Mouse (Mus musculus) limb, embryonic 11.5 days (tissue): ENCODE measurements around the gene Etl4. TPM values are rescaled to one million over a fixed set of nuclear protein-coding genes. Genes with fewer than 3 reads are reported as not detected.

Experiments
- ATAC-seq: fragments of 200-750 bp; cut with Nextera tagmentation; 2 replicates; pipeline ENCODE4 v1.8.0; 2017; ENCODE audit warnings: low read depth; ENCODE audit not compliant: insufficient number of reproducible peaks, low FRiP score, low TSS enrichment
- DNase-seq: peaks from one replicate; pipeline ENCODE4 v3.0.0-alpha.2; 2015; ENCODE audit warnings: low spot score
- H3K27ac ChIP-seq: fragments of 300-500 bp; sonication (generic); replicated peaks from 2 replicates; pipeline ENCODE4 v1.5.1; 2014; ENCODE audit warnings: low read depth, mild to moderate bottlenecking, low read length
- H3K27me3 ChIP-seq: fragments of 300-500 bp; sonication (generic); 2 replicates; pipeline ENCODE4 v1.6.1; 2014; ENCODE audit warnings: mild to moderate bottlenecking, low read length, mixed read lengths; ENCODE audit not compliant: control insufficient read depth, insufficient read depth
- H3K36me3 ChIP-seq: fragments of 300-500 bp; sonication (generic); 2 replicates; pipeline ENCODE4 v1.6.1; 2014; ENCODE audit warnings: mild to moderate bottlenecking, low read length, moderate library complexity, mixed read lengths; ENCODE audit not compliant: control insufficient read depth, insufficient read depth
- H3K4me1 ChIP-seq: fragments of 300-500 bp; sonication (generic); 2 replicates; pipeline ENCODE4 v1.6.1; 2014; ENCODE audit warnings: low read length, mixed read lengths; ENCODE audit not compliant: control insufficient read depth, insufficient read depth
- H3K4me2 ChIP-seq: fragments of 300-500 bp; sonication (generic); 2 replicates; pipeline ENCODE4 v1.6.1; 2014; ENCODE audit warnings: low read depth, mild to moderate bottlenecking, moderate library complexity; ENCODE audit not compliant: severe bottlenecking
- H3K4me3 ChIP-seq: fragments of 300-500 bp; sonication (generic); 2 replicates; pipeline ENCODE4 v1.5.1; 2014; ENCODE audit warnings: low read depth, low read length
- H3K9ac ChIP-seq: fragments of 300-500 bp; sonication (generic); 2 replicates; pipeline ENCODE4 v1.6.1; 2014; ENCODE audit warnings: mild to moderate bottlenecking, low read length
- H3K9me3 ChIP-seq: fragments of 300-500 bp; sonication (generic); 2 replicates; pipeline ENCODE4 v1.6.1; 2016; ENCODE audit warnings: low read length; ENCODE audit not compliant: control insufficient read depth
- WGBS: fragments of 180-500 bp; shearing (Covaris S2); extraction: QIAGEN DNeasy Blood & Tissue Kit; methylation state at CpG from one replicate; pipeline ENCODE4 v1.1.7; 2014; 5-methylcytosine and 5-hydroxymethylcytosine counted together
- polyA plus RNA-seq: library from polyadenylated mRNA; unstranded; fragments of >200 nt; fragmentation: Nextera tagmentation; extraction: Ambion mirVana; gene quantifications from 2 replicates; pipeline ENCODE4 v1.2.1, GENCODE M21; 2014

The Etl4 gene
- polyA plus RNA-seq, 1 experiment from 2014 or later = 13.5 TPM

- 29% methylated on average over 4 of the region's 4 CpGs for WGBS
- no peaks in the 10 kb centered on the region for H3K9me3 ChIP-seq
These were observed 321.8 kb downstream of the Etl4 start for GRCm38 (mm10) chr2:20231371-20231770.

GRCm38 (mm10) chr2:20248043-20248664, 338.6 kb downstream of the Etl4 start:
- Histone ChIP-seq H3K4me3 (no peak overlapping the region), H3K4me1 (no peaks in the 10 kb centered on the region), H3K9me3 (no peaks in the 10 kb centered on the region), H3K9ac (no peak overlapping the region), H3K27me3 (no peaks in the 10 kb centered on the region), H3K36me3 (no peaks in the 10 kb centered on the region), H3K4me2 (no peak overlapping the region), H3K27ac (no peak overlapping the region)
- 64% methylated on average over 4 of the region's 4 CpGs for WGBS
- DNase-seq (no peak), ATAC-seq (0 out of 2 replicates have a peak, but pooled peaks have one; percentile 31)

More at GRCm38 (mm10) chr2:20231371-20231770, 321.8 kb downstream of the Etl4 start:
- Histone ChIP-seq H3K4me2 (no peak overlapping the region), H3K4me3 (no peak overlapping the region), H3K27me3 (no peaks in the 10 kb centered on the region), H3K27ac (no peak overlapping the region), H3K4me1 (no peaks in the 10 kb centered on the region), H3K36me3 (no peaks in the 10 kb centered on the region), H3K9ac (no peak overlapping the region)
- ATAC-seq = no peak
- no peak for DNase-seq

GRCm38 (mm10) chr2:20249403-20249802, 339.8 kb downstream of the Etl4 start:
- H3K27ac ChIP-seq = no peak overlapping the region
- no peaks in the 10 kb centered on the region for H3K36me3 ChIP-seq
- H3K27me3 ChIP-seq = no peaks in the 10 kb centered on the region
- 59% methylated on average over 4 of the region's 4 CpGs for WGBS
- H3K4me2 ChIP-seq = no peak overlapping the region
- no peak overlapping the region for H3K9ac ChIP-seq
- H3K9me3 ChIP-seq = no peaks in the 10 kb centered on the region
- no peak for ATAC-seq
- H3K4me3 ChIP-seq = no peak overlapping the region
- H3K4me1 ChIP-seq = no peaks in the 10 kb centered on the region
- DNase-seq = no peak

GRCm38 (mm10) chr2:20276124-20276523, 366.5 kb downstream of the Etl4 start:
- H3K27ac ChIP-seq = no peak overlapping the region
- 54% methylated on average over 2 of the region's 2 CpGs for WGBS
- ATAC-seq (no peak), DNase-seq (peak; percentile 72)
- no peaks in the 10 kb centered on the region for H3K27me3 ChIP-seq
- no peaks in the 10 kb centered on the region for H3K4me1 ChIP-seq
- H3K36me3 ChIP-seq = no peaks in the 10 kb centered on the region
- no peaks in the 10 kb centered on the region for H3K9me3 ChIP-seq
- no peak overlapping the region for H3K4me3 ChIP-seq
- no peak overlapping the region for H3K9ac ChIP-seq
- H3K4me2 ChIP-seq = no peak overlapping the region

GRCm38 (mm10) chr2:20281903-20282302, 372.3 kb downstream of the Etl4 start:
- Histone ChIP-seq H3K27me3 (no peaks in the 10 kb centered on the region), H3K4me2 (no peak overlapping the region), H3K36me3 (no peaks in the 10 kb centered on the region), H3K27ac (no peak overlapping the region), H3K9ac (no peak overlapping the region), H3K4me1 (no peaks in the 10 kb centered on the region), H3K9me3 (no peaks in the 10 kb centered on the region), H3K4me3 (no peak overlapping the region)
- 75% methylated on average over 2 of the region's 2 CpGs for WGBS
- DNase-seq = no peak
- ATAC-seq = no peak

- Histone ChIP-seq H3K4me1 (no peaks in the 10 kb centered on the region), H3K9me3 (no peaks in the 10 kb centered on the region), H3K36me3 (no peaks in the 10 kb centered on the region), H3K27me3 (no peaks in the 10 kb centered on the region), H3K9ac (no peak overlapping the region), H3K27ac (no peak overlapping the region), H3K4me2 (no peak overlapping the region), H3K4me3 (no peak overlapping the region)
- DNase-seq (no peak), ATAC-seq (no peak)
- WGBS = 46% methylated on average over 2 of the region's 2 CpGs
These were observed 374.8 kb downstream of the Etl4 start for GRCm38 (mm10) chr2:20284425-20284824.

GRCm38 (mm10) chr2:20290982-20291740, 381.6 kb downstream of the Etl4 start:
- DNase-seq = no peak
- no peaks in the 10 kb centered on the region for H3K9me3 ChIP-seq
- H3K4me3 ChIP-seq = no peak overlapping the region
- no peak overlapping the region for H3K4me2 ChIP-seq
- no peak overlapping the region for H3K27ac ChIP-seq
- no peak for ATAC-seq
- H3K36me3 ChIP-seq = no peaks in the 10 kb centered on the region
- no peak overlapping the region for H3K9ac ChIP-seq
- no peaks in the 10 kb centered on the region for H3K4me1 ChIP-seq
- WGBS = 23% methylated on average over 4 of the region's 4 CpGs
- no peaks in the 10 kb centered on the region for H3K27me3 ChIP-seq

- H3K27ac ChIP-seq = no peak overlapping the region
- H3K36me3 ChIP-seq = no peaks in the 10 kb centered on the region
- H3K9ac ChIP-seq = no peak overlapping the region
- no peak for DNase-seq
- H3K4me1 ChIP-seq = no peaks in the 10 kb centered on the region
- H3K9me3 ChIP-seq = no peaks in the 10 kb centered on the region
- 18% methylated on average over 2 of the region's 2 CpGs for WGBS
- no peak overlapping the region for H3K4me2 ChIP-seq
- no peaks in the 10 kb centered on the region for H3K27me3 ChIP-seq
- ATAC-seq = no peak
- no peak overlapping the region for H3K4me3 ChIP-seq
These were observed 382.1 kb downstream of the Etl4 start for GRCm38 (mm10) chr2:20291741-20292110.
